Mouse (Mus musculus): Measurements from ENCODE around the gene Entpd7. TPM values are rescaled to one million over a fixed set of nuclear protein-coding genes. Genes with fewer than 3 reads are reported as not detected.

The Entpd7 gene
- polyA plus RNA-seq, 1 experiment from 2014 or later: 10.2 TPM

DNA sequence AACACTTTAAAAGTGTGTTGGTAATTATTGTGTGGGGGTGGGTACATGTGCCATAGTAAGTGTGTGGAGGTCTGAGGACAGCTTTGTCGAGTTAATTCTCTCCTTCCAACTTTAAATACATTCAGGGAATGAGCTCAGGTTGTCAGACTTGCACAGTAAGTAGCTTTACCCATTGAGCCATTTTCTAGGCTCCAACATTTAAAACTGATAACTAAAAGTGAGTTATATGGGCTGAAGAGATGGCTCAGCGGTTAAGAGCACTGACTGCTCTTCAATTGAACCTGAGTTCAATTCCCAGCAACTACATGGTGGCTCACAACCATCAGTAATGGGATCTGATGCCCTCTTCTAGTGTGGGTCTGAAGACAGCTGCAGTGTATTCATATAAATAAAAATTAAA is 64.8 kb downstream of the Entpd7 start:
- no peak overlapping the region for H3K4me3 ChIP-seq (replicated peaks)
- H3K9ac ChIP-seq: no peak overlapping the region
- H3K27ac ChIP-seq (replicated peaks): no peak overlapping the region
- no peaks in the 10 kb centered on the region for H3K9me3 ChIP-seq (replicated peaks)
- WGBS: 69% methylated on average over 2 of the region's 2 CpGs
- peaks cover 3% of the 10 kb centered on the region; the same call in 1 of the 2 replicates for H3K4me1 ChIP-seq
- H3K4me2 ChIP-seq (replicated peaks): no peak overlapping the region
- H3K27me3 ChIP-seq: no peaks in the 10 kb centered on the region
- ATAC-seq (ENCODE audit: insufficient number of reproducible peaks, low FRiP score, low TSS enrichment, low read depth): no peak
- peaks cover 11% of the 10 kb centered on the region for H3K36me3 ChIP-seq

DNA sequence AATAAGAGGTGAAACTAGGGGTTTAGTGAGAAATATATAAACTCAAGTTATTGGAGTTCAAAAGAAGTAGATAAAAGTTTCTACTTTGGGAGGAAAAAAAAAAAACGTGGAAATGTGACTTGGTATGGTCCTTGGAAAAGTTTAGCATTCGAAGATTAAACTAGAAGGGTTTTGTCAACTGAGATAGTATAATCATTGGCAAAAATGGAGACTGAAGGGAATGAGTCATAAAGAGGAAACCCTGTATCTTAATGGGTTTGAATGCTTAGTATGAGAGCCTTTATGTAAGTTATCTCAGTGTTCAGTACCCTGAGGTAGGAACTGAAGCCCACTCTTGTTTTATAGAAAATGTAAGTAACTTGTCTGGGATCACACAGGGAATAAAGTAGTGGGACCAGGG is 65.4 kb downstream of the Entpd7 start:
- H3K9me3 ChIP-seq (replicated peaks): no peaks in the 10 kb centered on the region
- H3K4me3 ChIP-seq (replicated peaks): no peak overlapping the region
- H3K9ac ChIP-seq: no peak overlapping the region
- WGBS: 66% methylated on average over 2 of the region's 2 CpGs
- H3K4me1 ChIP-seq: peaks cover 3% of the 10 kb centered on the region; the same call in 1 of the 2 replicates
- H3K27ac ChIP-seq (replicated peaks): no peak overlapping the region
- no peaks in the 10 kb centered on the region for H3K27me3 ChIP-seq
- peaks cover 8% of the 10 kb centered on the region for H3K36me3 ChIP-seq
- H3K4me2 ChIP-seq (replicated peaks): no peak overlapping the region
- no peak for ATAC-seq (ENCODE audit: insufficient number of reproducible peaks, low FRiP score, low TSS enrichment, low read depth)

GRCm38 (mm10) chr19:43760504-43760903 is 71.0 kb downstream of the Entpd7 start:
- Histone ChIP-seq H3K4me2 (replicated peaks) (no peak overlapping the region), H3K9ac (no peak overlapping the region), H3K36me3 (no peaks in the 10 kb centered on the region), H3K4me1 (no peaks in the 10 kb centered on the region), H3K4me3 (replicated peaks) (no peak overlapping the region), H3K27ac (replicated peaks) (no peak overlapping the region), H3K9me3 (replicated peaks) (no peaks in the 10 kb centered on the region), H3K27me3 (no peaks in the 10 kb centered on the region)
- WGBS: 22% methylated on average over 6 of the region's 6 CpGs
- no peak for ATAC-seq (ENCODE audit: insufficient number of reproducible peaks, low FRiP score, low TSS enrichment, low read depth)

DNA sequence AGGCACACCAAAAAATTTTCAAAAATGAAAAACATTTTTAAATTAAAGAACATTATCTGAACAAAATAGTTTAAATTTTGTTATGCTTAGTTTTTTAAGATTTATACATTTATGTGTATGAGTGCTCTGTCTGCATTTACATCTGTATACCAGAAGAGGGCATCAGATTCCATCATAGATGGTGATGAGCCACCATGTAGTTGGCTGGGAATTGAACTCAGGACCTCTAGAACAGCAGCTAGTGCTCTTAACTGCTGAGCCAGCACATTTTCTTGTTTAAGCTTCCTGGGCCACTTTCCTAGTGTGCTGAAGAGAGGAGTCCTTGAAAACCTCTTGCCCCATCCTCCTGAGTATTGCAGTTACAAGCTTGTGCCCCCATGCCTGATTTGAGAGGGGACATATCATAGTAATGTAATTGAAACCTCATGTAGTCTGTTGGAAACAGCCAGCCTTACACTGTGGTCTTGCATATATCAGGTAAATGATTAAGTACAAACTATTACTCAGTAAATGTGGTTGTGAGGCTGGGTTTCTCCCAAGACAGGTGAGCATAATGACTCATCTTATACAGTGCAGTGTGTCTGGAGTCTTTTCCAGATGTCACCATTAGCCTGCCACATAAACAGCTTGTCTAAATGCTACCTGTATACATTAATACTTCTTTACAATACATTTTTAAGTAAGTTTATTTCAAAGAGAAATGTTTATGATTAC is 72.2 kb downstream of the Entpd7 start:
- ATAC-seq (ENCODE audit: insufficient number of reproducible peaks, low FRiP score, low TSS enrichment, low read depth): no peak
- Histone ChIP-seq H3K4me1 (no peaks in the 10 kb centered on the region), H3K27me3 (no peaks in the 10 kb centered on the region), H3K4me3 (replicated peaks) (no peak overlapping the region), H3K9me3 (replicated peaks) (no peaks in the 10 kb centered on the region), H3K9ac (no peak overlapping the region), H3K36me3 (no peaks in the 10 kb centered on the region), H3K27ac (replicated peaks) (no peak overlapping the region), H3K4me2 (replicated peaks) (no peak overlapping the region)

- Histone ChIP-seq H3K27me3 (no peaks in the 10 kb centered on the region), H3K36me3 (no peaks in the 10 kb centered on the region), H3K9me3 (replicated peaks) (no peaks in the 10 kb centered on the region), H3K9ac (no peak overlapping the region), H3K4me1 (no peaks in the 10 kb centered on the region), H3K27ac (replicated peaks) (no peak overlapping the region), H3K4me2 (replicated peaks) (no peak overlapping the region), H3K4me3 (replicated peaks) (no peak overlapping the region)
- WGBS: 69% methylated on average over 2 of the region's 2 CpGs
- ATAC-seq (ENCODE audit: insufficient number of reproducible peaks, low FRiP score, low TSS enrichment, low read depth): no peak
These were observed 72.9 kb downstream of the Entpd7 start for GRCm38 (mm10) chr19:43762410-43762809.

GRCm38 (mm10) chr19:43766451-43766850 is 77.0 kb downstream of the Entpd7 start:
- Histone ChIP-seq H3K27me3 (no peaks in the 10 kb centered on the region), H3K9ac (no peak overlapping the region), H3K9me3 (replicated peaks) (no peaks in the 10 kb centered on the region), H3K27ac (replicated peaks) (no peak overlapping the region), H3K4me1 (no peaks in the 10 kb centered on the region), H3K36me3 (no peaks in the 10 kb centered on the region), H3K4me2 (replicated peaks) (no peak overlapping the region), H3K4me3 (replicated peaks) (no peak overlapping the region)
- no peak for ATAC-seq (ENCODE audit: insufficient number of reproducible peaks, low FRiP score, low TSS enrichment, low read depth)
- WGBS: 81% methylated on average over 5 of the region's 5 CpGs

DNA sequence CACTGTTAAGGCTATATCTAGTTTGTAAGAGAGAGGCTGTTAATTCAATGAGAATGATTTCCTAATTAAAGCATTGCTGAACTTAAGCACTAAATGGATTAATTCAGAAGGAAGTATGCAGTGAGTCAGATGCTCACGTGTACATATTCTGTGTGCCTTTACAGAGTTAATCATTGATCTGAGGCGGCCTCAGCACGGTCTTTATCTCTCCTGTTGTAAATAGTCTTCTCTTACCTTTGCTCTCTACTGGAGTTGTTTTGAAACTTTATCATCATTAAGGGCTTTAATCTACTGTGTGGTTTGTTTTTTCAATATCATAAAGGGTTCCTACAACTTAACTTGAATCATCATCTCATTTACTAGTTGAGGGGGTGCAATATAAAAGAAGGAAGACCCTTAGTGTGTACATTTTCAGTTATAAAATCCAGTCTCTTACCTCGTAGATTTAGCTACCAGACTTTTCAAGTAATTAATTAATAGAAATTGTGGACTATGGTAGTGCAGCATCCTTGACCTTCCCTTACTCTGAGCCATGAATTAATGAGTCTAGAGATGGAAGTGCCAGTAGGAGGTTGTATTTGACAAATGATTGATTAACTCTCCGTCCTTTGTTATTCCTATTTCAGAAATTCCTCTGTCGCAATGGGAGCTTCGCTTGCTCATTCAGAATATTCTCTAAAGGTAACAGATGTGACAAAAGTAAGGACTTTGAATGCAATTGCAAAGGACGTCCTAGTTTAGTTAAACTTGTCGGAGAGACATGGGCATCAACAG is 78.3 kb downstream of the Entpd7 start:
- H3K9ac ChIP-seq: no peak overlapping the region
- H3K4me3 ChIP-seq (replicated peaks): no peak overlapping the region

DNA sequence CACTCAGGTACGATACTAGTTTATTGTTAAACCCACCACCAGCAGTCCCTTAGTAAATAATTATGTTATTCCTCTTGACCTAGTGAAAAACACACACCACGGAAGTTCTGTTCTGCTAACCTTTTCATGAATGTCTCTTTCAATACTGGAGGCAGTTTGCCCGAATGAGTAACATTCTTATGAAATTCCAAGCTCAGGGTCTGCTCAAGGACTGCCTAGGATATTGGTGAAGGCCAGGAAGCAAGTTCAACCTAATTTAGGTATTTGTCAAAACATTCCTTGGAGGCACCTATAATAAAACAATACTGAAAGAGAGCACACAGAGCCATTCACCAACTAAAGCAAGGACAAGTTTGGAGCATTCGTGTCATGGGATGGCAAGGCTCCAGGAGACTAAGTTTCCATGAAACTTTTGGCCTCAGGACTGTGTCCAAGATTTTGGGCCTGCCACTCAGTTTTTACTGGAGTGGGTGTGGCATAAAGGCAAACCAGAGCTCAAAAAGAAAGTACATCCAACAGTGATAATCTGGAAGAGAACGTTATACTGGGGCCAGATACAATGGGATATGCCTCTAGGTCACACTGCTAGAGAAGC is 80.0 kb downstream of the Entpd7 start:
- no peak overlapping the region for H3K9ac ChIP-seq
- H3K4me3 ChIP-seq (replicated peaks): no peak overlapping the region
- no peaks in the 10 kb centered on the region for H3K4me1 ChIP-seq
- H3K4me2 ChIP-seq (replicated peaks): no peak overlapping the region
- WGBS: 80% methylated on average over 5 of the region's 5 CpGs
- ATAC-seq (ENCODE audit: insufficient number of reproducible peaks, low FRiP score, low TSS enrichment, low read depth): no peak
- H3K9me3 ChIP-seq (replicated peaks): no peaks in the 10 kb centered on the region
- no peaks in the 10 kb centered on the region for H3K27me3 ChIP-seq
- no peaks in the 10 kb centered on the region for H3K36me3 ChIP-seq
- H3K27ac ChIP-seq (replicated peaks): no peak overlapping the region

More for the DNA sequence above, 78.3 kb downstream of the Entpd7 start:
- H3K9me3 ChIP-seq (replicated peaks): no peaks in the 10 kb centered on the region
- no peaks in the 10 kb centered on the region for H3K4me1 ChIP-seq
- H3K36me3 ChIP-seq: no peaks in the 10 kb centered on the region
- WGBS: 86% methylated on average over 9 of the region's 9 CpGs
- no peaks in the 10 kb centered on the region for H3K27me3 ChIP-seq
- H3K27ac ChIP-seq (replicated peaks): no peak overlapping the region
- no peak overlapping the region for H3K4me2 ChIP-seq (replicated peaks)
- no peak for ATAC-seq (ENCODE audit: insufficient number of reproducible peaks, low FRiP score, low TSS enrichment, low read depth)

DNA sequence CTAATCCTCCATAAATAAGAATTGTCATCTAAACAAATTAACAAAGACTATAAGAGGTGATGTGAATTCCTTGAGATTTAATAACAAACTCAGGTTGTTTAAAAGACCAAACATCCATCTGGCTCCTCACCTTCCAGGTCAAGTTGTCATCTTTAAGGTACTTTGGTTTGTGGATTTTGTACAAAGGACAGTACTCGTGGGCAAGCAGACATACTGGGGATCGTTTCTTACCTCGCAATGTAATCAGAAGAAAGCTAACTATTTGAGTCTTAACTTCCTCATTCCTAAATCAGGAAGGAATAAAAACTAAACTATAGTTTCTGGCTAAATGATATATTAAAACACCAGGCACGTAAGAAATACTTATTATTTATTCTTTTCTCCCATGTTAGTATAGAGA is 81.1 kb downstream of the Entpd7 start:
- no peak for ATAC-seq (ENCODE audit: insufficient number of reproducible peaks, low FRiP score, low TSS enrichment, low read depth)
- Histone ChIP-seq H3K4me2 (replicated peaks) (no peak overlapping the region), H3K27me3 (no peaks in the 10 kb centered on the region), H3K4me1 (no peaks in the 10 kb centered on the region), H3K9ac (no peak overlapping the region), H3K27ac (replicated peaks) (no peak overlapping the region), H3K9me3 (replicated peaks) (no peaks in the 10 kb centered on the region), H3K4me3 (replicated peaks) (no peak overlapping the region), H3K36me3 (no peaks in the 10 kb centered on the region)
- WGBS: 86% methylated on average over 4 of the region's 4 CpGs

GRCm38 (mm10) chr19:43771499-43771969 is 82.1 kb downstream of the Entpd7 start:
- H3K27me3 ChIP-seq: no peaks in the 10 kb centered on the region
- no peak overlapping the region for H3K9ac ChIP-seq
- no peaks in the 10 kb centered on the region for H3K36me3 ChIP-seq
- ATAC-seq (ENCODE audit: insufficient number of reproducible peaks, low FRiP score, low TSS enrichment, low read depth): no peak
- no peaks in the 10 kb centered on the region for H3K4me1 ChIP-seq
- H3K27ac ChIP-seq (replicated peaks): no peak overlapping the region
- H3K4me3 ChIP-seq (replicated peaks): no peak overlapping the region
- H3K9me3 ChIP-seq (replicated peaks): no peaks in the 10 kb centered on the region
- WGBS: 80% methylated on average over 5 of the region's 5 CpGs
- no peak overlapping the region for H3K4me2 ChIP-seq (replicated peaks)

- H3K4me1 ChIP-seq: no peaks in the 10 kb centered on the region
- ATAC-seq (ENCODE audit: insufficient number of reproducible peaks, low FRiP score, low TSS enrichment, low read depth): no peak
- 74% methylated on average over 6 of the region's 6 CpGs for WGBS
- no peak overlapping the region for H3K4me3 ChIP-seq (replicated peaks)
- no peak overlapping the region for H3K9ac ChIP-seq
- no peaks in the 10 kb centered on the region for H3K27me3 ChIP-seq
- no peaks in the 10 kb centered on the region for H3K9me3 ChIP-seq (replicated peaks)
- H3K4me2 ChIP-seq (replicated peaks): no peak overlapping the region
- H3K27ac ChIP-seq (replicated peaks): no peak overlapping the region
- H3K36me3 ChIP-seq: no peaks in the 10 kb centered on the region
These were observed 82.8 kb downstream of the Entpd7 start for GRCm38 (mm10) chr19:43772311-43772710.
